Mouse (Mus musculus): ENCODE measurements around the gene Sec24d.

DNA sequence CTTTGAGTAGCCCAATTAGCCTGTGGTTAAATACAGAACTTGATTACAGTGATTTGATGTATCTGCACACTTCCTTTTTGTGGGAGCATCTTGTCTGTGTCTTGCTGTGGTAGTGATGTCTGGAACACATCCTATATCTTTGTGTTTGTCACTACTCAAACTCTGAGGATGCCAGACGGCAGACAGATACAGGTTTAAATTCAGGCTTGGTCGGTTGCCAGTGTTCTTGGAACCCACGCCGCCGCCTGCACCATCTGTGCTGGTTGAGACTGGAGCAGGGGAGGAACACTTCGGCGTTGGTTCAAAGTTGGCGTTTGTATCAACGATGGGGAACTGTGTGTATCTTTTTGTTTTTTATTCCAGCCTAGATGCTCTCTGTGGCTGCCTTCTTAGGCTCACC, 31.0 kb downstream of the Sec24d start:
- no peak for TF ChIP-seq CHD2 (IDR thresholded peaks at IDR 0.05; ENCODE audit: low read depth, low read length)
- no peak for TF ChIP-seq HCFC1 (IDR thresholded peaks at IDR 0.05; ENCODE audit: borderline replicate concordance, insufficient read depth, low read length)
- no peak for TF ChIP-seq ZNF384 (IDR thresholded peaks at IDR 0.05; ENCODE audit: low read depth, low read length)

Measured in ES-E14 (cell line).